Mouse (Mus musculus): ENCODE measurements around the gene Gm42957.
A peak's percentile ranks its signal among the peaks of the same experiment; 100 is the strongest.
"Not testable (repeated sequence)": the region's sequence is repeated elsewhere in the genome, so short reads cannot be mapped to it uniquely, and the experiment has no call there.

The Gm42957 gene

GRCm38 (mm10) chr3:96674442-96674841 is 39.2 kb downstream of the Gm42957 start:
- DNase-seq (ENCODE audit: low spot score in 2 of 2), result no peak

DNA sequence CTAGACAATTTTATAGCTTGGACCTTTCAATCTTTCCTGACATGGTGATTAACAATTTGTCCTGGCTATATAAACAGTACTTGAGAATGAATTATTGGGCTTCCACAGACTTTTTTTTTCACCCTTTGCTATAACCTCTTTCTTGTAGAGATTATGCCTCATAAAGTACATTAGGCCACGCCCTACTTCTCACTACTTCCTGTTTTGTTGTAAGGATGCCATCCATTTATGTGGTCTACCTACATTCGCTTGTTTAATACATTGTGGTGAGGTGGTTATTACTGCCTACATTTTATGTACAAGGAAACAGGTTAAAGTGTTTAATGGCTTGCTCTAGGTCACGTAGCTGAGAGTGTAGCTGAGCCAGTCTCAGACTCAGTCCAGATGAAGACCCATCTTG is 39.9 kb downstream of the Gm42957 start:
- DNase-seq (ENCODE audit: low spot score in 2 of 2), result no peak

DNA sequence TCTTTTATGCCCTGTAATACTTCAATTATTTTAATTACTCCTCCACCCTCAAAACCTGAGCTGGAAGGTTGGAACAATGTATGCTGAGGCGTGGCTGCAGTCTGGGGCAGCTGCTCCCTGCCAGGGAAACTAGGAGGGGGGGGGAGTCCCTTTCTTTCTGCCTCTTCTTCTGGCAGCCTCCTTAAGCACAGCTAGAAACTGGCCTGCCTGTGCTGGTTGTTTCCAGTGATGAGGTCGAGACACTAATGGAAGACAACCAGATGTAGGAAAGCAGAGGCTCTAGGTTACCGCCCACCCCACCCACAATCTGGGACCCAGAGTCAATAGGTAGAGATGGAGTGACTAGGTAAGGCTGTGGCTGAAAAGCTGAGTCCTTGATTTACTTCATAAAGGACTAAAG is 40.4 kb downstream of the Gm42957 start:
- no peak for DNase-seq (ENCODE audit: low spot score in 2 of 2)

- DNase-seq (ENCODE audit: low spot score in 2 of 2), result no peak
Observed at GRCm38 (mm10) chr3:96678456-96678855, 43.2 kb downstream of the Gm42957 start.

- DNase-seq (ENCODE audit: low spot score in 2 of 2), result no peak
Observed at GRCm38 (mm10) chr3:96679159-96679674, 43.9 kb downstream of the Gm42957 start.

GRCm38 (mm10) chr3:96680269-96680956 is 45.1 kb downstream of the Gm42957 start:
- no peak for DNase-seq (ENCODE audit: low spot score in 2 of 2)

- DNase-seq (ENCODE audit: low spot score in 2 of 2), result no peak
Observed at GRCm38 (mm10) chr3:96683496-96683895, 48.2 kb downstream of the Gm42957 start.

- DNase-seq (ENCODE audit: low spot score in 2 of 2), result no peak
Observed at GRCm38 (mm10) chr3:96684151-96684821, 49.0 kb downstream of the Gm42957 start.

- no peak for DNase-seq (ENCODE audit: low spot score in 2 of 2)
Observed at GRCm38 (mm10) chr3:96684822-96685156, 49.5 kb downstream of the Gm42957 start.

DNA sequence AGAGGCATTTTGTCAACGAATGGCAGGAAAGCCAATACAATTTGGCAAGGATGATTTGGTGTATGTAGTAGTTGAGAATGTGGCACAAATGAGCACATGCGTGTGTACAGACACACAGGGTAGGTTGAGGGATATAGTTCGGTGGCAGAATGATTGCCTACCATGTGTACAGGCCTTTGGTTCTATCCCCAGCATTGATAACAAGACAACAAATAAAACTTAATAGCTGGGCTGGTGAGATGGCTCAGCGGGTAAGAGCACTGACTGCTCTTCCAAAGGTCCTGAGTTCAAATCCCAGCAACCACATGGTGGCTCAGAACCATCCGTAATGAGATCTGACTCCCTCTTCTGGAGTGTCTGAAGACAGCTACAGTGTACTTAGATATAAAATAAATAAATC is 50.8 kb downstream of the Gm42957 start:
- not testable (repeated sequence) for DNase-seq (ENCODE audit: low spot score in 2 of 2)

GRCm38 (mm10) chr3:96688854-96689253 is 53.6 kb downstream of the Gm42957 start:
- DNase-seq (ENCODE audit: low spot score in 2 of 2), result no peak

DNA sequence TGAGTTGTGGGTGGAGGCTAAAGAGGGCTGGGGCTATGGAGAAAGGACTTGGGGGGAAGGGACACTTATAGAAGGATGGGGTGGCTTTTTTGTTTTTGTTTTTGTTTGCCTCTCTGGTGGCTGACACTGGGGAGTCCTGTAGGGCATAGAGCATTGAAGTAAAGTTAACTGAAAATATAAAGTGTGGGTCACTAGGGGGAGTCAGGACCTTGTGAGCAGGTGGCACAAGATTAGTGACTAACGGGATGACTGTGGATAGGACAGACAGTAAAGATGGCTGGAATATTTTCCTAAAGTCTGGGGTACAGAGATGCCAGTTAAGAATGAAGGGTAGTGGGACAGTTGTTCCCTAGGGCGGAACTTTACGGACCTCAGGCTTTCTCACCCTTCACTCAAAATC is 55.0 kb downstream of the Gm42957 start:
- DNase-seq (ENCODE audit: low spot score in 2 of 2), result no peak

DNA sequence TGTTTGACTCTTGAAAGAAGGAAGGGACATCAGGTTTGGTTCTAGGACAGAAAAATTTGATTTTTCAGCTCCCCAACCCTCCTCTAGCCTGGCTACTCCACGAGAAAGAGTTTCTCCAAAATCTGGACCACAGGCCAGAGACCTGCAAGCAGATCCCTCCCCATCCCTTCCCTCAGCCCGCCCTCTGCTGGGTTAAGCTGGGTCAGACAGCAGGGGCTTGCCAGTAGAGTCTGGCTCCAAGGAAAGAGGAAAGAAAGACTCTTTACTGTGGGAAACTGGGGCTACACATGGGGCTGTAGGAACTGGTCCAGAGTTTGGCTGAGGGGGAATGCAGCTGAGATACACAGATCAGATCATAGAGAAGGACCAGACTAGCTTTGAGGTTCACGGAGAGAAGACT is 57.2 kb downstream of the Gm42957 start:
- DNase-seq (ENCODE audit: low spot score in 2 of 2), result no peak

DNA sequence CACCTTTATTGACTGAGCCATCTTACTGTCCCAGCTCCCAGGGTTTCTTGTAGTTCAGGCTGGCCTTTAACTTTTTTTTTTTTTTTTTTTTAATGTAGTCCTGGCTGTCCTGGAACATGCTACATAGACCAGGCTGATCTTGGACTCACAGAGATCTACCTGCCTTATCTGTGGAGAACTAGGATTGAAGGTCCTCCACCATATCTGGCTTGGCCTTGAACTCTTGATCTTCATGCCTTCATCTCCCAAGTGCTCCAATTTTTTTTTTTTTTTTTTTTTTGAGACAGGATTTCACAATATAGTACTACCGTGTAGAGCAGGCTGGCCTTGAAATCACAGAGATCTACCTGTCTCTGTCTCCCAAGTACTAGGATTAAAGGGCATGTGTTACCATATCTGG is 58.3 kb downstream of the Gm42957 start:
- no peak for DNase-seq (ENCODE audit: low spot score in 2 of 2)

DNA sequence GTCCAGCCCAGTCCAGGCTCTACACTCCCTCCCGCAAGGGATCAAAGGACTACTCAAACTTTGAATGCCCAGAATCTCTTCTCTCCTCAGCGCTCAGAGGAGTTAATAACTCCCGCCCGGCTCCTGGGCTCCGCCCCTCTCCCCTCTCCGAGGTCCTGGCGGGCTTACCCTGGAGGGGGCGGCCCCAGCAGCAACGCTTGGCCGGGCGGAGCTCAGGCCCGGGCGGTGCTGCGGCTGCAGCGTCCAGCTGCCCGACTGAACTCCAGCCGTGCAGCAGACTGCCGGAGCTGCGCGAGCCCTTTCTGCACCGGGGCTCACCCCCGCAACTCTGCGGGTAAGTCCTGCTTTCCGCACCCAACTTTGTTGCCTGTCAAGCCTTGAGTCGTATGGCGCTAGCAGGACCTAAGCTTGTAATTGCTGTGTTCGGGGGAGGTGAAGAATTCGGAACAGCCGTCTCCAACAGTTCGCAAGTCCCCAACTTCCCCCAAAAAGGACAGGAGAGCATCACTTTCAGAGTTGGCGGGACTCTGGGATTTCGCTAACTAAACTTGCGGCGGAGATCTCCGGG is 61.0 kb downstream of the Gm42957 start, which contains the start of gene Pias3:
TSS of gene Pias3 (plus strand) at position 187 of the 568 bp plus-strand sequence.
- DNase-seq (ENCODE audit: low spot score in 2 of 2), result peak in 1 of 2 experiments; percentile 29

DNA sequence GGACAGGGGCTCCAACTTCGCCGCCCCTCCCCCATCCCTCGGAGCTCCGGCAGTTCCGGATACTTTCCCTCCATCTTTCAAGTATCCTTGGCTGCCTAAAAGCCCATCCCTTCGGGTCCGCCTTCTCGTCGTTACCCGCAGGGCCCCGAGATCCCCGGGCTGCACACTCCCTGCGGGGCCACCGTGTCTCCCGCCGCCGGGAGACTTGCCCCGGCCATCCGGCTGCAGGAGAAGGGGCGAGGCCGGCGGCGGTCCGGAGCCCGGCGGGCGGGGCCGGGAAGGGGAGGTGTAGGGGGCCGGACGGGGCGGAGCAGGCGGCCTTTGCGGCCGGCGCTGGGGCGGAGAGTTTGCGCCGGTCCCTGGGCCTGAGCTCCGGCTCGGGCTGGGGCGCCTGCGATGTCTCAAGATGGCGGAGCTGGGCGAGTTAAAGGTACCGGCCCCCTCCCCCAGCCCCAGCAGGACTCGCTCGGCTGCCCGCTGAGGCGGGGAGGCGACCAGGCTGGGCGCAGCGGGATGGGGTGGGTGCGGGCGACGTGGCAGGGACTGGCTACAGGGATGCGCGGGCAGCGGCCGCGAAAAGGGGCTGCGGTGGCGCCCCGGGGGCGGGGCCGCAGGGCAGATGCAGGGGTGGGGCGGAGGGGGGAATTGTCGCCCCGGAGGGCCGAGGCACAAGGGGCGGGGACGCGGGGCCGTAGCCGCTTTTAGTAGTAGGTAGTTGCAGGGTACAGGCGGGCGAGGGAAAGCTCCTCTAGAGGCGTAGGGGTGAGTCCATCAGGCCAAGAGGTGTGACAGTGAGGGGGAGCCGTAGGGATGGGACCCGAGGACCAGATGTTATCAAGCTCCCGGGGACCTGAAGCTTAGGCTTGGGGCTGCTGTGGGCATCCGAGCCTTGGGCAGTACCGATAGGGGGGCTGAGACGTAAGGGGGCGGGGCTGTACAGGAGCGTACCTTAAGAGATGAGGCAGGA is 61.8 kb downstream of the Gm42957 start:
- DNase-seq (ENCODE audit: low spot score in 2 of 2), result peak; percentile 60 to 61

DNA sequence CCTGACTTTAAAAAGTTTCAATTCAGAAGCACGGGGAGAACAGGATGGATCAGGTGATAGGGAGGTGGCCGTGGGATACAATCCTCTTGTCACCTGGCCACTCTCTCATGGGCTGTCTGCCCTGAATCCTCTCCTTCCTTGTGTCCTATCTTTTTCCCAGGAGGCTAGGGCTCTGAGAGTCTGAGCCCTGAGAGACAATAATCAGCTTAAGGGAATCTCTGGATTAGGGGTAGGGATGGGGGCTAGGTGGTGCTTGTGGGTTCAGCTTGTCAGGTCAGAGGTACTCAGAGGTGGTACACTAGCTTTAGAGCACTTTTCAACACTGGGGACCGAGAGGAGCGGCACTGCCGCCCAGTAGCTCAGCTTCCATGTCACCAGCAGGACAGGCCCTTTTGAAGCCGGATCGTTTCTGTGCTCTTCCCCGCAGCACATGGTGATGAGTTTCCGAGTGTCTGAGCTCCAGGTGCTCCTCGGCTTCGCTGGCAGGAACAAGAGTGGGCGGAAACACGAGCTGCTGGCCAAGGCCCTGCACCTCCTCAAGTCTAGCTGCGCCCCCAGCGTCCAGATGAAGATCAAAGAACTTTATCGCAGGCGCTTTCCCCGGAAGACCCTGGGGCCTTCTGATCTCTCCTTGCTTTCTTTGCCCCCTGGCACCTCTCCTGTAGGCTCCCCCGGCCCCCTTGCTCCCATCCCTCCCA is 63.9 kb downstream of the Gm42957 start:
- DNase-seq (ENCODE audit: low spot score in 2 of 2), result no peak

DNA sequence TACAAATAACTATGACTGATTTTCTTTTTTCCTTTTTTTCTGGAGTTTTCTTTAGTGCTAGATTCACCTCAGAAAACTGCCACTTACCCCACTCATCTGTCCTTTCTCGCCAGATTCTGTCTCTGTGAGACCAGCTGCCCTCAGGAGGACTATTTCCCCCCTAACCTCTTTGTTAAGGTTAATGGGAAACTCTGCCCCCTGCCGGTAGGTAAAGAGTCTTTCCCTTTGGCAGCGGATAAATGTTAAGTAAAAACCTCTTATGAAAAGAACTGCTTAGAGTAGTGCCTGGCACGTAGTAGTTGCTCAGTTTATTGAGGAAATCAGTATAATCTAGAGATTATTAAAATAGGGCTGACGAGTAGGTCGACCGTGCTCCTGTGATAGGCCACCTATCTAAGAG is 65.1 kb downstream of the Gm42957 start:
- DNase-seq (ENCODE audit: low spot score in 2 of 2), result no peak

GRCm38 (mm10) chr3:96701003-96701402 is 65.7 kb downstream of the Gm42957 start:
- DNase-seq (ENCODE audit: low spot score in 2 of 2), result no peak
